Mouse (Mus musculus): ENCODE measurements around the gene Spred2. TPM values are rescaled to one million over a fixed set of nuclear protein-coding genes. Genes with fewer than 3 reads are reported as not detected.

The Spred2 gene
- polyA plus RNA-seq, 1 experiment = 24.0 TPM

DNA sequence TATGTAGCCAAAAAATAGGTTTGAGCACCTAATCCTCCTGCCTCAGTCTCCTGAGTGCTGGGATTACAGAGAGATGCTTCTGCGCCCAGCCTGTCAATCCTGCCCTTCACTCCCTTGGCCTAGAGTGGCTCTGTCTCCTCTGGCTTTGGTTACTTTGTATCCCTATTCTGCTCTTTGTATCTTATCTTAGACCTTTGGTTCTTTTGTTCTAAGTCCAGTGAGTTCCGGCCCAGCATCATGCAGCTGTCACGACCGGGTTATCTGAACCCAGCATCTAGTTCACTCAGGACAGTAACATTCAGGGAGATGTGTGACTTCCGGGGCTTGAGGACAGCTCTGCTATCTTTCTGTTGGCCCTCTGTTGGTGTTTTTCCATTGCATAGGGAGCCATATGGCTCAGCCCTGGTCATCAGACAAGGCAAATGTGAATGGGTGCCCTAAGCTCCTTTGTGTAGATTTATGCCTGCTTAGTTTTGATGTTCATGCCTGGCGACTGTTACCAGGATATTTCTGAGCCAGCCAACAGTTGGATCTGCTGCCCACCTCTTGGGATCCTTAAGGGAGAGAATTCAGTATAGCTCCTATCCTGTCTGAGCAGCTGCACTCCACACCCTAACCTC is 109.5 kb downstream of the Spred2 start:
- no peak overlapping the region for H3K4me3 ChIP-seq (replicated peaks; ENCODE audit: extremely low read depth, low read depth, low read length)
- DNase-seq = no peak
- TF ChIP-seq CTCF (IDR thresholded peaks at IDR 0.05; ENCODE audit: insufficient read depth, low read length) = no peak
- TF ChIP-seq POLR2A (IDR thresholded peaks at IDR 0.05; ENCODE audit: borderline replicate concordance, extremely low read depth, low read depth, low read length) = no peak
- H3K4me1 ChIP-seq (ENCODE audit: control insufficient read depth, insufficient read depth, low read length) = no peaks in the 10 kb centered on the region
- WGBS = 59% methylated on average over 6 of the region's 6 CpGs

DNA sequence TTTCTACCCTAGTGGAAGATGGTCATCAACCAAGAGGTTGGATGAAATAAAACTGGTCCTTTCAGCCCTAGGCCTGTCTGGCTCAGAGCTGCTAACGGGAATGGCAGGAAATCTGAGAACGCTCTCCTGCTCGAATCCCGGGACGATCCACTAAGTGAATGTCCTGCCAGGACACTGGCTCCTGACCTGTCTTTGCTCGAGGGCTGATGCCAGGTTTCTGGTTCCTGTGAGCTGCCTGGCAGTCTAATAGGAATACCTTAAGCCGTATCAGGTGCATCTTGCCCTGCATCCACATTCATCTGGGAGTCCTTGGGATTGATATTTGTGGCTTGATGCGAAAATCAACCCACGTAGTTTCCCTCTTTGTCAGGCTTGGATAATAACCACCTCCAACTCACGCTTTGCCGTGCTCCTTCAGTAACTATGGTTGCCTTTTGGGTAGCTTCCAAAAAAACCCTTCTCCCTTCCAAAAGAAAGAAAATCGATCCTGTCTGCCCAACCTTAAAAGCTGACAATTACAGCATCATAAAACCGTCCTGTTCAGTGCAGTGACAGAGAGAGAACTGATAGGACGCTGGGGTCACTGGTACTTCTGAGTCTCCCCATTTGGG is 110.3 kb downstream of the Spred2 start:
- Histone ChIP-seq H3K4me3 (replicated peaks; ENCODE audit: extremely low read depth, low read depth, low read length) (no peak overlapping the region), H3K4me1 (ENCODE audit: control insufficient read depth, insufficient read depth, low read length) (no peaks in the 10 kb centered on the region)
- DNase-seq = no peak
- 74% methylated on average over 14 of the region's 14 CpGs for WGBS
- TF ChIP-seq POLR2A (IDR thresholded peaks at IDR 0.05; ENCODE audit: borderline replicate concordance, extremely low read depth, low read depth, low read length) (no peak), CTCF (IDR thresholded peaks at IDR 0.05; ENCODE audit: insufficient read depth, low read length) (no peak)

DNA sequence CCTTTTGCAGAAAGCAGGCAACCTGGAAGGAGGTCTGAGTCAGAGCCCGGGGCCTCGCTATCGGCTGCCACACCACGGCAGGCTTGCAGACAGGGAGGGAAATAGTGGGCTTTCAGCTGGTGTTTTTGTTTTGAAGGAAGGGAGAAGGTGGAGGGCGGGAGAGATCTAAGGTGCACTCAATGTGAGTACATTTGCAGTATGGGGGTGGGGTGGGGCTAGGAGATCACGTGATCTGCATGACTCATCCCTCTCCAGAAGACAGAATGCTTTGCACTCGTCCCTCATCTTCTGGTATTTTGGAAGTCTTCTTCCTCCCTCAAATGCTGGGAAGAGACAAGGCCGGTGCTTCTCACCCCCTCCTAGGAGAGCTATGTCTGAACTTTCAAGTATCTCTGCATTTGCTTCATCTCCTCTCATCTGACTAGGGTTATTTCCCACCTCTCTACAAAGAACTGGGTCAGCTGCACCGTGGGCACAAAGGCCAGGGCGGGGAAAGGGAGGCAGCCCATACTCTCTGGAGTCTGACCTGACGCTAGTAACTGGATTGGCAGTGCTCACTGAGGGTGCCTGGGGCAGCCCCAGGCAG is 111.3 kb downstream of the Spred2 start:
- DNase-seq = no peak
- H3K4me3 ChIP-seq (replicated peaks; ENCODE audit: extremely low read depth, low read depth, low read length) = no peak overlapping the region
- no peak for TF ChIP-seq POLR2A (IDR thresholded peaks at IDR 0.05; ENCODE audit: borderline replicate concordance, extremely low read depth, low read depth, low read length)
- no peak for TF ChIP-seq CTCF (IDR thresholded peaks at IDR 0.05; ENCODE audit: insufficient read depth, low read length)
- WGBS = 51% methylated on average over 11 of the region's 11 CpGs
- no peaks in the 10 kb centered on the region for H3K4me1 ChIP-seq (ENCODE audit: control insufficient read depth, insufficient read depth, low read length)

DNA sequence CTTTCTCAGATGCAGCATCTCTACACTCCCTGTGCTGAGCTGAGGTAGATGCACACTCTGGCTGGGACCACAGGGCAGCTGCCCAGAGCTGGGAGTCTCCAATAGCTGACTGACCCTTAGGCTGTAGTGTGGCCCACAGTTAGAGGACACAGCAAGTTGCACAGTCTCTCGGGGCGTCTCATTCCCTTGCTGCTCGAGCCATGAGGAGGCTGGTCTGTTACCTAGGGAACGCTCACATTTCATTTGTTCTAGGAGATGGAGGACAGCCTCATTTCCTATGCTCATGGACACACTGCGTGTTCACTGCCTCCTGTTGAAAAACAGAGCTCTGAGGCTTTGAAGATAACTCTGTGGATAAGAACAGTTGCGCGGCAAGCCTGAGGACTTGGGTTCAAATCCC is 111.8 kb downstream of the Spred2 start:
- Histone ChIP-seq H3K4me1 (ENCODE audit: control insufficient read depth, insufficient read depth, low read length) (no peaks in the 10 kb centered on the region), H3K4me3 (replicated peaks; ENCODE audit: extremely low read depth, low read depth, low read length) (no peak overlapping the region)
- DNase-seq = no peak
- WGBS = 81% methylated on average over 7 of the region's 7 CpGs
- no peak for TF ChIP-seq POLR2A (IDR thresholded peaks at IDR 0.05; ENCODE audit: borderline replicate concordance, extremely low read depth, low read depth, low read length)
- no peak for TF ChIP-seq CTCF (IDR thresholded peaks at IDR 0.05; ENCODE audit: insufficient read depth, low read length)

DNA sequence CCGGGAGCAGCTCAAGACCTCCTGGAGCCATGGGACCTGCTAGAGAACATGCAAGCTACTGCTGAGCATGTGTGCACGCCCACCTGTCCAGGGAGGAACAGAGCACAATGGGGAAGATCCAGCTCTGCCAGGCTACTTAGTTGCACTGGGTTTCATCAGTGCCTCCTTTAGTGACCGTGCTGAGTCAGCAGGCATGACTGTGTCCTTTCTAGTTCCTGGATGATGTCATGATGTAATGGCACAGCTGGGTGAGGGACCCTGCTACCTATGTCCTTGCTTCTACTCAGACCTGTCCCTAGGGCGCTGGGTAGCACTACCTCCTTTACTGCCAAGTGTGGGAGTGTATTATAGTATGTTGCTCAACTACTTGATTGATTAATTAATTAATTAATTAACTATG is 113.6 kb downstream of the Spred2 start:
- no peak for DNase-seq
- TF ChIP-seq POLR2A (IDR thresholded peaks at IDR 0.05; ENCODE audit: borderline replicate concordance, extremely low read depth, low read depth, low read length) (no peak), CTCF (IDR thresholded peaks at IDR 0.05; ENCODE audit: insufficient read depth, low read length) (no peak)
- H3K4me1 ChIP-seq (ENCODE audit: control insufficient read depth, insufficient read depth, low read length) = no peaks in the 10 kb centered on the region
- 88% methylated on average over 4 of the region's 4 CpGs for WGBS
- H3K4me3 ChIP-seq (replicated peaks; ENCODE audit: extremely low read depth, low read depth, low read length) = no peak overlapping the region

DNA sequence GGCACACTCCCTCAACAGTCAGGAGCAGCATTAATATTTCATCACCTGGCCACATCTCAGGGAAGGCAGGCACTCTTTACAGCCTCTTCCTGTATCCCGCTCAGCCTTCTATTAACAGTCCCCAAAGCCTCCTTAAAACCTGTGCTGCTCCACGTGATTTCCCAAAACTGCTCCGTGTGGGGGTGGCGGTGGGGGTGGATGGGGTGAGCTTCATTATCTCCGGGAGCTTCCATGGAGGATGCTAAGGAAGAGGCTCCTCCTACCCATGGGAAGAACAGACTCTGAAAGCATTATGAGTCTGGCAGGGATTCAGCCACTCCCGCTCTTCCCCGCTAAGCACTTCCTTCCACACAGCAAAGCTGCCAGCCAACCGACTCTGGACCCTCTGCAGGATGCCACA is 114.5 kb downstream of the Spred2 start:
- no peak for DNase-seq
- Histone ChIP-seq H3K4me3 (replicated peaks; ENCODE audit: extremely low read depth, low read depth, low read length) (no peak overlapping the region), H3K4me1 (ENCODE audit: control insufficient read depth, insufficient read depth, low read length) (no peaks in the 10 kb centered on the region)
- 31% methylated on average over 8 of the region's 8 CpGs for WGBS
- TF ChIP-seq POLR2A (IDR thresholded peaks at IDR 0.05; ENCODE audit: borderline replicate concordance, extremely low read depth, low read depth, low read length) (no peak), CTCF (IDR thresholded peaks at IDR 0.05; ENCODE audit: insufficient read depth, low read length) (no peak)

DNA sequence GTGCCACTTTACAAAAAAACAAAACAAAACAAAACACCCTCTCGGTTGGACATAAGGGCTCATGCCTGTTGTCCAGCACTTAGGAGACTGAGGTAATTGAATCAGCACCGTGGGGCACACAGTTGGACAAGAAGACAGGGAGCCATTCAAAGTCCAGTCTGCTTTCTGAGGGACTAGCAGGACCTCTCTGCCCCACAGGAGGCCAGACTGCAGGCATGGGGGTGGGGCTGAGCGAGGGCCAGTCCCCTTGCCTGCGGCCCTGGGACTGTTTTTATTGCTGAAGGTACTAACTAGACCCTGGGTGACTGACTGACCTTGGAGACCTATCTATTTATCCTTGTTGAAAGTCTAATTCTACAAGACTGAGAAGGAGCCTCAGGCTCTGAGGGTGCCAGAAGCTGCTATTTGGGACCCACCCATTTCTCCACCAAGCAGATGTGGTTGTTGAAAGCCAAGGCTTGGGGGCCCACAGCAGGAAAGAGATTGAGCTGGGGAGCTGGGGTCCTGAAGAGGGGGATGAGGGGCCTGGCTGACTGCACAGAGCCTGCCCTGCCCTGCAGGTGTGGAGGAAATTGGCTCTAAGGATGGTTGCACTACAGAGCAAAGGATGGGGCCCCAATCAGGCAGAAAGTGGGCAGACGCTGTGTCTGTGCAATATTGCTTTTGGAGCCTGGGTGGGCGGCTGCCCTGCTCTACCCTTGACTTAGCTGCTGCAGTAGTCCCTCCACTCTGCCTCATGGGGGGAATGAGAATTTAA is 117.2 kb downstream of the Spred2 start:
- no peak for DNase-seq
- Histone ChIP-seq H3K4me3 (replicated peaks; ENCODE audit: extremely low read depth, low read depth, low read length) (no peak overlapping the region), H3K4me1 (ENCODE audit: control insufficient read depth, insufficient read depth, low read length) (no peaks in the 10 kb centered on the region)
- no peak for TF ChIP-seq CTCF (IDR thresholded peaks at IDR 0.05; ENCODE audit: insufficient read depth, low read length)
- TF ChIP-seq POLR2A (IDR thresholded peaks at IDR 0.05; ENCODE audit: borderline replicate concordance, extremely low read depth, low read depth, low read length) = no peak
- WGBS = 53% methylated on average over 6 of the region's 6 CpGs

DNA sequence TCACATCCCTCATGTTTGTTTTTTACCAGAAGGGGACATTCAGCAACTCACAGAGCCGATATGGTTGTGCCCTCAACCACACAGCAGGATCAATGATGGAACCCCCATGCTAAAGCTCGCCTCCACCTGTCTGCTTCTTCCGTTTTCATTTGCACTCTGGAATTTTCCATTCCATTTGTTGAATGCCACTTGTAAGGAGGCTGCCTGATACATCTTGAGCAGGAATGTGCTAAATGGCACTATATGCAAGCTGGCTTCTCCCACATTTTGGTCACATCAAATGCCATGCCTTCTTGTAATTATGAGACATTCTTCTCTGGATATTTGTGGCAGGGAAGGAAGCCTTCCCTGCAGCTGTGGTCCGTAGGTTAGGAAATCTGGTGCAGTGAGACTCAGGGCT is 117.9 kb downstream of the Spred2 start:
- no peak for DNase-seq
- no peaks in the 10 kb centered on the region for H3K4me1 ChIP-seq (ENCODE audit: control insufficient read depth, insufficient read depth, low read length)
- no peak overlapping the region for H3K4me3 ChIP-seq (replicated peaks; ENCODE audit: extremely low read depth, low read depth, low read length)
- no peak for TF ChIP-seq POLR2A (IDR thresholded peaks at IDR 0.05; ENCODE audit: borderline replicate concordance, extremely low read depth, low read depth, low read length)
- no peak for TF ChIP-seq CTCF (IDR thresholded peaks at IDR 0.05; ENCODE audit: insufficient read depth, low read length)
- 79% methylated on average over 4 of the region's 4 CpGs for WGBS

DNA sequence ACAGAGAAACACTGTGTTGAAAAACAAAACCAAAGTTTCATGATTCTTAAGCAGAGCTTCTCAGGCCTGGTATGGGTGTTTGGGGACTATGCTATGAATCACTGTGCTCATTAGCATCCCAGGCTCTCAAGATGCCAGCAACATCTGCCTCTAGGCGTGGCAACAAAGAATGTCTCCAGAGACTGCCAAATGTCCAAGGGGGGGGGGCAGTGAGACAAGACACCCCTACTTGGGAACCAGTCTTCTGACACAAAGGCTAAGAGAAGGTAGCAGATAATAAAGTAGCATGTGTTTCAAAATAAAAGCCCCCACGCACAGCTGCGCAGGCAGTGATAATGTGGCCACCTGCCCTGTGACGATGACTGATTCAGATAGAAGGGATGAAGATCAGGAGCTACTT is 119.1 kb downstream of the Spred2 start:
- TF ChIP-seq POLR2A (IDR thresholded peaks at IDR 0.05; ENCODE audit: borderline replicate concordance, extremely low read depth, low read depth, low read length) (no peak), CTCF (IDR thresholded peaks at IDR 0.05; ENCODE audit: insufficient read depth, low read length) (no peak)
- Histone ChIP-seq H3K4me1 (ENCODE audit: control insufficient read depth, insufficient read depth, low read length) (no peaks in the 10 kb centered on the region), H3K4me3 (replicated peaks; ENCODE audit: extremely low read depth, low read depth, low read length) (no peak overlapping the region)
- WGBS = 84% methylated on average over 4 of the region's 4 CpGs
- no peak for DNase-seq
